Mouse (Mus musculus): ENCODE results near the gene Zcchc2.

The Zcchc2 gene

GRCm38 (mm10) chr1:106036861-106037599, 46.8 kb downstream of the Zcchc2 start:
- DNase-seq, result peak; percentile 55

- DNase-seq, result no peak
Measured at GRCm38 (mm10) chr1:106039326-106039725, 49.1 kb downstream of the Zcchc2 start.

- DNase-seq, result no peak
Measured at GRCm38 (mm10) chr1:106040271-106040670, 50.1 kb downstream of the Zcchc2 start.

- DNase-seq, result no peak
Measured at GRCm38 (mm10) chr1:106042221-106042620, 52.0 kb downstream of the Zcchc2 start.

- DNase-seq, result peak; percentile 22
Measured at GRCm38 (mm10) chr1:106043053-106043820, 53.0 kb downstream of the Zcchc2 start.

GRCm38 (mm10) chr1:106049036-106049435, 58.8 kb downstream of the Zcchc2 start:
- DNase-seq, result no peak

GRCm38 (mm10) chr1:106054978-106055377, 64.8 kb downstream of the Zcchc2 start:
- DNase-seq, result no peak

GRCm38 (mm10) chr1:106058355-106058754, 68.1 kb downstream of the Zcchc2 start:
- DNase-seq, result no peak

- DNase-seq, result no peak
Measured at GRCm38 (mm10) chr1:106059516-106060277, 69.5 kb downstream of the Zcchc2 start.

GRCm38 (mm10) chr1:106061185-106061910, 71.1 kb downstream of the Zcchc2 start:
- no peak for DNase-seq

GRCm38 (mm10) chr1:106062891-106063590, 72.8 kb downstream of the Zcchc2 start:
- no peak for DNase-seq

GRCm38 (mm10) chr1:106063591-106064170, 73.5 kb downstream of the Zcchc2 start:
- no peak for DNase-seq

- DNase-seq, result no peak
Measured at GRCm38 (mm10) chr1:106064291-106064690, 74.1 kb downstream of the Zcchc2 start.

- DNase-seq, result no peak
Measured at GRCm38 (mm10) chr1:106064711-106065110, 74.5 kb downstream of the Zcchc2 start.

- DNase-seq, result no peak
Measured at GRCm38 (mm10) chr1:106065679-106066078, 75.5 kb downstream of the Zcchc2 start.

- DNase-seq, result no peak
Measured at GRCm38 (mm10) chr1:106067306-106067705, 77.1 kb downstream of the Zcchc2 start.

GRCm38 (mm10) chr1:106069867-106070543, 79.8 kb downstream of the Zcchc2 start:
- no peak for DNase-seq

GRCm38 (mm10) chr1:106070814-106071213, 80.6 kb downstream of the Zcchc2 start:
- no peak for DNase-seq

GRCm38 (mm10) chr1:106071237-106072070, 81.2 kb downstream of the Zcchc2 start:
- DNase-seq, result peak; percentile 81

- DNase-seq, result no peak
Measured at GRCm38 (mm10) chr1:106072071-106072440, 81.8 kb downstream of the Zcchc2 start.

All from right cerebral cortex, postnatal 25 days (tissue).